27 mouse cellular contexts compared by ENCODE assay signal in genomic region chr5:139386047-139386446, GRCm38 (mm10). TPM values are rescaled to one million over a fixed set of nuclear protein-coding genes. Genes with fewer than 3 reads are reported as not detected.
DNase-seq lines count a peak whose midpoint lies in the region; ATAC-seq and TF ChIP-seq lines count a peak whose summit lies in the region.
"Had no signal": no experiment of that assay in that cellular context is flagged by ENCODE, and none has a peak within 500 bp of the region (broad histone marks: within the 10 kb centered on the region; RNA-seq: fewer than 3 reads in every experiment).

No protein-coding gene starts in this region.

- H3K4me2 ChIP-seq in heart, embryonic 13.5 days = peak overlapping the region; percentile 24
- peak overlapping the region; percentile 91 for H3K4me2 ChIP-seq in liver, embryonic 12.5 days
- H3K4me2 ChIP-seq: forebrain, embryonic 12.5 days; hindbrain, embryonic 14.5 days; limb, embryonic 12.5 days; lung, embryonic 14.5 days had no signal

- peak overlapping the region; percentile 57; the same call in 1 of the 2 replicates for H3K9ac ChIP-seq in heart, embryonic 13.5 days
- peak overlapping the region; percentile 93; the same call in 1 of the 2 replicates for H3K9ac ChIP-seq in liver, embryonic 12.5 days
- H3K9ac ChIP-seq: forebrain, embryonic 12.5 days; hindbrain, embryonic 14.5 days; limb, embryonic 12.5 days; lung, embryonic 14.5 days had no signal

- no peaks in the 10 kb centered on the region for H3K27me3 ChIP-seq in heart, embryonic 13.5 days (replicated peaks)
- no peaks in the 10 kb centered on the region for H3K27me3 ChIP-seq in G1E (ENCODE audit: insufficient read depth, low read length)
- H3K27me3 ChIP-seq in liver, embryonic 12.5 days (replicated peaks) = no peaks in the 10 kb centered on the region
- H3K27me3 ChIP-seq: limb, embryonic 12.5 days had no signal

- DNase-seq in gastrocnemius, adult 2 months = no peak
- no peak for DNase-seq in gastrocnemius, postnatal 10 days
- no peak for DNase-seq in heart, adult 8-10 months (ENCODE audit: low spot score)
- no peak for DNase-seq in G1E (ENCODE audit: low spot score)
- no peak for DNase-seq in right cerebral cortex, adult 18-20 months
- no peak for DNase-seq in yolk sac, embryonic 10.5 days (ENCODE audit: low spot score)
- DNase-seq: adrenal gland, postnatal 25 days; cerebellum, adult 18-20 months; cerebellum, postnatal 14 days; kidney, adult 2 months; lung, embryonic 14.5 days; right cerebral cortex, postnatal 4 days; thymus, adult 18-20 months; thymus, postnatal 36 days had no signal

- H3K4me3 ChIP-seq in gastrocnemius, adult 2 months = peak overlapping the region; percentile 51
- H3K4me3 ChIP-seq in heart, embryonic 13.5 days = no peak overlapping the region
- peak overlapping the region; percentile 30; the same call in 1 of the 2 replicates for H3K4me3 ChIP-seq in G1E (ENCODE audit: low read depth, low read length)
- H3K4me3 ChIP-seq in liver, embryonic 12.5 days = peak overlapping the region; percentile 1; the same call in 1 of the 2 replicates
- H3K4me3 ChIP-seq: forebrain, embryonic 12.5 days; limb, embryonic 12.5 days had no signal

- ATAC-seq in heart, embryonic 13.5 days (ENCODE audit: extremely low read depth, insufficient number of reproducible peaks, low FRiP score, low TSS enrichment) = no peak
- no peak for ATAC-seq in G1E (ENCODE audit: extremely low read depth, insufficient number of reproducible peaks, low FRiP score, poor library complexity, severe bottlenecking)
- ATAC-seq in liver, embryonic 12.5 days = no peak
- ATAC-seq: inflammation-experienced regulatory T-cells, adult 6 months; midbrain, embryonic 16.5 days had no signal

- no peaks in the 10 kb centered on the region for H3K9me3 ChIP-seq in heart, embryonic 13.5 days
- no peaks in the 10 kb centered on the region for H3K9me3 ChIP-seq in G1E (replicated peaks)
- H3K9me3 ChIP-seq in liver, embryonic 12.5 days (replicated peaks) = no peaks in the 10 kb centered on the region
- H3K9me3 ChIP-seq: forebrain, embryonic 12.5 days; limb, embryonic 12.5 days had no signal

- H3K27ac ChIP-seq in gastrocnemius, adult 2 months = peak overlapping the region; percentile 100
- H3K27ac ChIP-seq in heart, embryonic 13.5 days (replicated peaks) = no peak overlapping the region
- H3K27ac ChIP-seq in liver, embryonic 12.5 days = peak overlapping the region; percentile 100
- H3K27ac ChIP-seq: forebrain, embryonic 12.5 days; hindbrain, embryonic 14.5 days; kidney, postnatal 0 days; limb, embryonic 12.5 days had no signal

- H3K4me1 ChIP-seq in heart, embryonic 13.5 days = peaks cover 91% of the 10 kb centered on the region
- peaks cover 92% of the 10 kb centered on the region for H3K4me1 ChIP-seq in G1E (ENCODE audit: insufficient read depth, low read depth, low read length)
- H3K4me1 ChIP-seq in liver, embryonic 12.5 days = peaks cover 97% of the 10 kb centered on the region

- no peaks in the 10 kb centered on the region; the same call in 1 of the 2 replicates for H3K36me3 ChIP-seq in heart, embryonic 13.5 days
- peaks cover 83% of the 10 kb centered on the region for H3K36me3 ChIP-seq in G1E (replicated peaks)
- peaks cover 48% of the 10 kb centered on the region for H3K36me3 ChIP-seq in liver, embryonic 12.5 days
- H3K36me3 ChIP-seq: forebrain, embryonic 12.5 days; limb, embryonic 12.5 days had no signal

- intact Hi-C loops in gastrocnemius, adult 2 months (cut with DNase I) = no loop called here

- no peak for TF ChIP-seq CTCF in gastrocnemius, adult 2 months (IDR thresholded peaks at IDR 0.05)
- TF ChIP-seq CTCF in G1E (IDR thresholded peaks at IDR 0.05; ENCODE audit: low read depth, low read length) = no peak

- WGBS in heart, embryonic 13.5 days = 93% methylated on average over 5 of the region's 5 CpGs
- WGBS in liver, embryonic 12.5 days (ENCODE audit: insufficient replicate concordance) = 88% methylated on average over 5 of the region's 5 CpGs

RNA-seq across cellular contexts. Expression of gene Gpr146, which starts 8.6 kb away (rescaled TPM):
- 10 to 100 TPM; 26.5 to 41.2 TPM for total RNA-seq in gastrocnemius, adult 2 months (2021)
- 10 to 100 TPM; 13.0 to 19.0 TPM for total RNA-seq in gastrocnemius, postnatal 10 days (2021)
- polyA plus RNA-seq in heart, embryonic 13.5 days (2015; fragmentation: Nextera tagmentation; extraction: Ambion mirVana) = 7.0 and 8.8 TPM in 2 replicates
- total RNA-seq in heart, adult 8-10 months (2022) = 10 to 100 TPM; 43.1 to 55.6 (median 47.0) TPM
- total RNA-seq in G1E (2014; fragmentation: Nextera tagmentation) (34.2 and 36.5 TPM in 2 replicates), G1E (2017) (26.8 and 27.4 TPM in 2 replicates)
- 18.1 and 21.3 TPM in 2 replicates for polyA plus RNA-seq in G1E (2012)
- 18.3 and 19.3 TPM in 2 replicates for polyA plus RNA-seq in liver, embryonic 12.5 days (2016; fragmentation: Nextera tagmentation; extraction: Ambion mirVana)

RNA-seq across cellular contexts. Expression of gene C130050O18Rik, which starts 19.0 kb away (rescaled TPM):
- under 1 TPM; 0.15 to 0.33 TPM for total RNA-seq in gastrocnemius, adult 2 months (2021)
- 1 to 10 TPM; 1.0 to 1.5 TPM for total RNA-seq in gastrocnemius, postnatal 10 days (2021)
- 0.24 and 0.34 TPM in 2 replicates for polyA plus RNA-seq in heart, embryonic 13.5 days (2015; fragmentation: Nextera tagmentation; extraction: Ambion mirVana)
- 1 to 10 TPM in 1 of 4 experiments, under 1 TPM in 3; 0.49 to 1.2 (median 0.72) TPM for total RNA-seq in heart, adult 8-10 months (2022)
- total RNA-seq in G1E (2014; fragmentation: Nextera tagmentation) (0.83 TPM in 1 of 2 replicates, not detected in the other), G1E (2017) (0.06 and 0.33 TPM in 2 replicates)
- polyA plus RNA-seq in G1E (2012) = 0.03 and 0.07 TPM in 2 replicates
- polyA plus RNA-seq in liver, embryonic 12.5 days (2016; fragmentation: Nextera tagmentation; extraction: Ambion mirVana) = 0.72 and 0.75 TPM in 2 replicates
- total RNA-seq: megakaryocyte-erythroid progenitor cell, adult 5-6 weeks had no signal
- polyA plus RNA-seq: inflammation-experienced regulatory T-cells, adult 6 months had no signal

RNA-seq across cellular contexts. Expression of gene Cyp2w1, which starts 33.6 kb away (rescaled TPM):
- not detected for total RNA-seq in gastrocnemius, adult 2 months (2021)
- total RNA-seq in gastrocnemius, postnatal 10 days (2021) = not detected
- not detected in 2 replicates for polyA plus RNA-seq in heart, embryonic 13.5 days (2015; fragmentation: Nextera tagmentation; extraction: Ambion mirVana)
- not detected for total RNA-seq in heart, adult 8-10 months (2022)
- total RNA-seq in G1E (2014; fragmentation: Nextera tagmentation) = not detected in 2 replicates
- not detected in 2 replicates for total RNA-seq in G1E (2017)
- not detected in 2 replicates for polyA plus RNA-seq in G1E (2012)
- polyA plus RNA-seq in liver, embryonic 12.5 days (2016; fragmentation: Nextera tagmentation; extraction: Ambion mirVana) = not detected in 2 replicates
- total RNA-seq: adrenal gland, postnatal 25 days; gastrocnemius, postnatal 4 days; layer of hippocampus, postnatal 14 days; megakaryocyte-erythroid progenitor cell, adult 5-6 weeks had no signal
- polyA plus RNA-seq: heart, postnatal 0 days; hindbrain, embryonic 14.5 days; inflammation-experienced regulatory T-cells, adult 6 months; kidney, adult 2 months; kidney, postnatal 0 days; lung, embryonic 14.5 days; midbrain, embryonic 16.5 days; neural tube, embryonic 14.5 days had no signal

RNA-seq across cellular contexts. Expression of gene Cox19, which starts 34.8 kb away (rescaled TPM):
- total RNA-seq in gastrocnemius, adult 2 months (2021) = 10 to 100 TPM; 48.7 to 69.6 TPM
- 10 to 100 TPM; 72.0 to 76.4 TPM for total RNA-seq in gastrocnemius, postnatal 10 days (2021)
- 68.4 and 75.8 TPM in 2 replicates for polyA plus RNA-seq in heart, embryonic 13.5 days (2015; fragmentation: Nextera tagmentation; extraction: Ambion mirVana)
- 100 to 1,000 TPM in 3 of 4 experiments, 10 to 100 TPM in 1; 96.9 to 114 (median 106) TPM for total RNA-seq in heart, adult 8-10 months (2022)
- total RNA-seq in G1E (2014; fragmentation: Nextera tagmentation) = 4.8 and 10.0 TPM in 2 replicates
- 40.8 and 41.0 TPM in 2 replicates for total RNA-seq in G1E (2017)
- 35.7 and 37.7 TPM in 2 replicates for polyA plus RNA-seq in G1E (2012)
- 72.3 and 73.8 TPM in 2 replicates for polyA plus RNA-seq in liver, embryonic 12.5 days (2016; fragmentation: Nextera tagmentation; extraction: Ambion mirVana)

RNA-seq across cellular contexts. Expression of gene Gper1, which starts 36.9 kb away (rescaled TPM):
- total RNA-seq in gastrocnemius, adult 2 months (2021) = 1 to 10 TPM; 1.3 to 2.7 TPM
- total RNA-seq in gastrocnemius, postnatal 10 days (2021) = 1 to 10 TPM; 2.3 to 2.7 TPM
- 0.90 and 1.2 TPM in 2 replicates for polyA plus RNA-seq in heart, embryonic 13.5 days (2015; fragmentation: Nextera tagmentation; extraction: Ambion mirVana)
- total RNA-seq in heart, adult 8-10 months (2022) = 1 to 10 TPM; 1.1 to 1.6 (median 1.3) TPM
- total RNA-seq in G1E (2014; fragmentation: Nextera tagmentation) (not detected in 2 replicates), G1E (2017) (not detected in 2 replicates)
- not detected in 2 replicates for polyA plus RNA-seq in G1E (2012)
- 0.39 and 0.51 TPM in 2 replicates for polyA plus RNA-seq in liver, embryonic 12.5 days (2016; fragmentation: Nextera tagmentation; extraction: Ambion mirVana)
- total RNA-seq: megakaryocyte-erythroid progenitor cell, adult 5-6 weeks had no signal
- polyA plus RNA-seq: inflammation-experienced regulatory T-cells, adult 6 months had no signal
